Mouse (Mus musculus) heart, embryonic 14.5 days (tissue): ENCODE results near the gene Gng8. TPM values are rescaled to one million over a fixed set of nuclear protein-coding genes. Genes with fewer than 3 reads are reported as not detected.

Source experiments
- ATAC-seq: fragments of 200-750 bp; cut with Nextera tagmentation; 2 replicates; pipeline ENCODE4 v1.8.0; 2017; ENCODE audit warnings: low read depth, moderate TSS enrichment; ENCODE audit not compliant: insufficient number of reproducible peaks, insufficient read depth, low FRiP score
- H3K27ac ChIP-seq, 2 experiments: fragments of 200-500 bp in 1 of 2; fragments of 300-500 bp in 1 of 2; sonication (generic) in 1 of 2; replicated peaks in 1 of 2; 2 replicates each; pipeline ENCODE4 v1.5.1; 2012 to 2014; ENCODE audit warnings: low read depth in 2 of 2, low read length in 2 of 2, control low read depth in 1 of 2, mild to moderate bottlenecking in 1 of 2, mixed read lengths in 1 of 2; ENCODE audit not compliant: control insufficient read depth in 1 of 2, insufficient read depth in 1 of 2
- H3K27me3 ChIP-seq: fragments of 300-500 bp; sonication (generic); 2 replicates; pipeline ENCODE4 v1.6.1; 2014; ENCODE audit warnings: mild to moderate bottlenecking, low read length, control low read depth; ENCODE audit not compliant: control insufficient read depth, insufficient read depth
- H3K36me3 ChIP-seq: fragments of 300-500 bp; sonication (generic); 2 replicates; pipeline ENCODE4 v1.6.1; 2014; ENCODE audit warnings: mild to moderate bottlenecking, control low read depth, low read length, mixed read lengths; ENCODE audit not compliant: control insufficient read depth, insufficient read depth
- H3K4me1 ChIP-seq, 2 experiments: fragments of 200-500 bp in 1 of 2; fragments of 300-500 bp in 1 of 2; sonication (generic) in 1 of 2; 2 replicates each; pipeline ENCODE4 v1.6.1; 2012 to 2014; ENCODE audit warnings: low read length in 2 of 2, control low read depth in 1 of 2, mixed read lengths in 1 of 2; ENCODE audit not compliant: control insufficient read depth in 2 of 2, insufficient read depth in 2 of 2
- H3K4me2 ChIP-seq: fragments of 300-500 bp; sonication (generic); 2 replicates; pipeline ENCODE4 v1.6.1; 2014; ENCODE audit warnings: mild to moderate bottlenecking, low read length
- H3K4me3 ChIP-seq, 2 experiments: fragments of 200-500 bp in 1 of 2; fragments of 300-500 bp in 1 of 2; sonication (generic) in 1 of 2; 2 replicates each; pipeline ENCODE4 v1.5.1; 2012 to 2014; ENCODE audit warnings: low read length in 2 of 2, mild to moderate bottlenecking in 2 of 2, control low read depth in 1 of 2, low read depth in 1 of 2, moderate library complexity in 1 of 2; ENCODE audit not compliant: control insufficient read depth in 1 of 2, insufficient read depth in 1 of 2
- H3K9ac ChIP-seq: fragments of 300-500 bp; sonication (generic); 2 replicates; pipeline ENCODE4 v1.6.1; 2014; ENCODE audit warnings: mild to moderate bottlenecking, low read length
- H3K9me3 ChIP-seq: fragments of 300-500 bp; sonication (generic); 2 replicates; pipeline ENCODE4 v1.6.1; 2016; ENCODE audit warnings: low read length, control low read depth; ENCODE audit not compliant: control insufficient read depth
- WGBS: fragments of 180-500 bp; shearing (Covaris S2); extraction: QIAGEN DNeasy Blood & Tissue Kit; methylation state at CpG from one replicate; pipeline ENCODE4 v1.1.7; 2014; 5-methylcytosine and 5-hydroxymethylcytosine counted together
- polyA plus RNA-seq: library from polyadenylated mRNA; unstranded; fragments of >200 nt; fragmentation: Nextera tagmentation; extraction: Ambion mirVana; gene quantifications from 2 replicates; pipeline ENCODE4 v1.2.1, GENCODE M21; 2014

Gng8 gene
- polyA plus RNA-seq, 1 experiment from 2014 or later, result 6.9 TPM

GRCm38 (mm10) chr7:16885905-16886304 lies 5.7 kb upstream of the Gng8 start:
- 52% methylated on average over 58 of the region's 59 CpGs for WGBS
- Histone ChIP-seq H3K27ac (no peak overlapping the region), H3K9ac (no peak overlapping the region), H3K36me3 (peaks cover 76% of the 10 kb centered on the region), H3K9me3 (peaks cover 18% of the 10 kb centered on the region), H3K4me2 (no peak overlapping the region), H3K4me3 (peak overlapping the region in 1 of 2 experiments; percentile 28; a peak in 2 of 4 replicates), H3K4me1 (peaks cover 15 to 28% of the 10 kb centered on the region in 2 experiments), H3K27me3 (no peaks in the 10 kb centered on the region)
- no peak for ATAC-seq

- peaks cover 21 to 27% of the 10 kb centered on the region in 2 experiments for H3K4me1 ChIP-seq
- H3K36me3 ChIP-seq, result peaks cover 34% of the 10 kb centered on the region
- WGBS, result 28% methylated on average over 6 of the region's 6 CpGs
- peak overlapping the region; percentile 81 to 87 for H3K27ac ChIP-seq
- peak overlapping the region; percentile 64 for H3K9ac ChIP-seq
- no peak for ATAC-seq
- peak overlapping the region; percentile 68 for H3K4me2 ChIP-seq
- H3K4me3 ChIP-seq, result peak overlapping the region; percentile 1 to 23; a peak in 2 of 4 replicates
- H3K9me3 ChIP-seq, result peaks cover 11% of the 10 kb centered on the region
- peaks cover 18% of the 10 kb centered on the region for H3K27me3 ChIP-seq
These were observed 1.1 kb upstream of the Gng8 start for GRCm38 (mm10) chr7:16890536-16890935.

- H3K9me3 ChIP-seq, result peaks cover 7% of the 10 kb centered on the region
- WGBS, result 2% methylated on average over 23 of the region's 23 CpGs
- H3K9ac ChIP-seq, result peak overlapping the region; percentile 64
- H3K4me1 ChIP-seq, result peaks cover 21 to 28% of the 10 kb centered on the region in 2 experiments
- peaks cover 18% of the 10 kb centered on the region for H3K27me3 ChIP-seq
- H3K27ac ChIP-seq, result peak overlapping the region; percentile 81 to 87
- ATAC-seq, result peak; percentile 70
- peaks cover 29% of the 10 kb centered on the region for H3K36me3 ChIP-seq
- peak overlapping the region; percentile 68 for H3K4me2 ChIP-seq
- H3K4me3 ChIP-seq, result peak overlapping the region; percentile 1 to 23; a peak in 2 of 4 replicates
These were observed 642 bp upstream of the Gng8 start for GRCm38 (mm10) chr7:16890944-16891343.

GRCm38 (mm10) chr7:16892352-16892730 lies 755 bp downstream of the Gng8 start:
- Histone ChIP-seq H3K4me1 (peaks cover 21 to 28% of the 10 kb centered on the region in 2 experiments), H3K36me3 (peaks cover 15% of the 10 kb centered on the region), H3K4me3 (peak overlapping the region; percentile 8 to 23; a peak in 3 of 4 replicates), H3K9ac (peak overlapping the region; percentile 27; the same call in 1 of the 2 replicates), H3K27me3 (peaks cover 22% of the 10 kb centered on the region), H3K4me2 (peak overlapping the region; percentile 68), H3K27ac (no peak overlapping the region), H3K9me3 (no peaks in the 10 kb centered on the region)
- WGBS, result 40% methylated on average over 9 of the region's 9 CpGs
- 0 out of 2 replicates have a peak, but pooled peaks have one; percentile 2 for ATAC-seq

GRCm38 (mm10) chr7:16893612-16894011 lies 2.0 kb downstream of the Gng8 start:
- Histone ChIP-seq H3K4me1 (peaks cover 21 to 28% of the 10 kb centered on the region in 2 experiments), H3K4me2 (peak overlapping the region; percentile 21; the same call in 1 of the 2 replicates), H3K27ac (no peak overlapping the region), H3K36me3 (peaks cover 3% of the 10 kb centered on the region), H3K27me3 (peaks cover 22% of the 10 kb centered on the region), H3K9me3 (no peaks in the 10 kb centered on the region), H3K4me3 (no peak overlapping the region), H3K9ac (no peak overlapping the region; the same call in 1 of the 2 replicates)
- no peak for ATAC-seq
- WGBS, result 13% methylated on average over 6 of the region's 6 CpGs

- Histone ChIP-seq H3K36me3 (no peaks in the 10 kb centered on the region), H3K27ac (no peak overlapping the region), H3K27me3 (peaks cover 25% of the 10 kb centered on the region), H3K4me2 (peak overlapping the region; percentile 47; the same call in 1 of the 2 replicates), H3K4me1 (peaks cover 21 to 28% of the 10 kb centered on the region in 2 experiments), H3K9me3 (no peaks in the 10 kb centered on the region), H3K4me3 (no peak overlapping the region), H3K9ac (no peak overlapping the region)
- WGBS, result 4% methylated on average over 4 of the region's 4 CpGs
- ATAC-seq, result no peak
These were observed 2.7 kb downstream of the Gng8 start for GRCm38 (mm10) chr7:16894279-16894678.

GRCm38 (mm10) chr7:16895000-16895399 lies 3.4 kb downstream of the Gng8 start:
- Histone ChIP-seq H3K4me1 (peaks cover 21 to 28% of the 10 kb centered on the region in 2 experiments), H3K9ac (0 out of 2 replicates have a peak overlapping the region, but pooled peaks have one; percentile 9), H3K27me3 (peaks cover 31% of the 10 kb centered on the region), H3K4me2 (peak overlapping the region; percentile 47), H3K4me3 (peak overlapping the region; percentile 5 to 21), H3K9me3 (no peaks in the 10 kb centered on the region), H3K36me3 (no peaks in the 10 kb centered on the region), H3K27ac (no peak overlapping the region)
- ATAC-seq, result peak; percentile 8; the same call in 1 of the 2 replicates
- under 1% methylated on average over 24 of the region's 24 CpGs for WGBS
